Mouse (Mus musculus) kidney, adult 2 months (tissue): ENCODE data around the gene Armc10.
"Not testable (repeated sequence)": the region's sequence is repeated elsewhere in the genome, so short reads cannot be mapped to it uniquely, and the experiment has no call there.

Experiments used
- CTCF ChIP-seq: fragments of 200-500 bp; conservative IDR thresholded peaks from 2 replicates; pipeline ENCODE4 v1.5.1; 2011; ENCODE audit warnings: low read depth, mild to moderate bottlenecking, control low read depth, low read length, moderate library complexity, mixed read lengths; ENCODE audit not compliant: insufficient read depth, insufficient read length
- POLR2A ChIP-seq: fragments of 200-500 bp; IDR thresholded peaks from one replicate; pipeline ENCODE4 v1.6.1; 2011; ENCODE audit warnings: low read depth, low read length, control low read depth

- TF ChIP-seq CTCF, POLR2A: not testable (repeated sequence)
These were observed 46.1 kb upstream of the Armc10 start for GRCm38 (mm10) chr5:21599536-21599935.
